Mouse (Mus musculus) brain, embryonic 14.5 days (tissue): Measurements from ENCODE around the gene Psmb2.

Experiments used
- CTCF ChIP-seq: fragments of 200-500 bp; IDR thresholded peaks from 2 replicates; pipeline ENCODE4 v1.5.1; 2012; ENCODE audit warnings: inconsistent platforms, mild to moderate bottlenecking, moderate library complexity, borderline replicate concordance; ENCODE audit not compliant: insufficient read depth, insufficient read length; ENCODE audit errors: extremely low read depth
- POLR2A ChIP-seq: fragments of 200-500 bp; IDR thresholded peaks from 2 replicates; pipeline ENCODE4 v1.6.1; 2012; ENCODE audit warnings: mild to moderate bottlenecking, inconsistent platforms, borderline replicate concordance; ENCODE audit not compliant: poor library complexity, insufficient read depth, insufficient read length, severe bottlenecking; ENCODE audit errors: extremely low read depth

DNA sequence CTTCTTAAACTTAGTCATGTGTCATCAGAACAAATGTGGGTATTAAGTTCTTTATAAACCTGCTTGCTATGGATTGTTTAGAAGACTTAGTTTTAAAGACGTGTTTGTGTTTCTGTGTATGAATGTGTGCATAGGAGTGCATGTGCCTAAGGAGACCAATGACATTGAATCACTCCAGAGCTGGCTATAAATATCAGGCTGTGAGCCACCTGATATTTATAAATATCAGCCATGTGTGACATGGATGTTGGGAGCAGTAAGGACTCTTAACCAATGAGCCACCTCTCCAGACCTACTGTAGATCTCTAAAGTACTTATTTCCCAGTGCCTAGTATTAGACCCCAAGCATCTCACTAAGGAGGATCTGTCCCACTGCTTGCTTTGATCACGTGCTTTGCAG lies 12.0 kb downstream of the Psmb2 start:
- TF ChIP-seq POLR2A, result no peak
- TF ChIP-seq CTCF, result no peak
